Mouse (Mus musculus) right cerebral cortex, postnatal 25 days (tissue): ENCODE measurements around the gene Exd2.
A peak's percentile ranks its signal among the peaks of the same experiment; 100 is the strongest.

ENCODE experiments used
- DNase-seq: peaks from one replicate; pipeline ENCODE4 v3.0.0; 2022

The Exd2 gene

GRCm38 (mm10) chr12:80500506-80500905 lies 37.6 kb downstream of the Exd2 start:
- no peak for DNase-seq

GRCm38 (mm10) chr12:80504718-80505117 lies 41.8 kb downstream of the Exd2 start:
- no peak for DNase-seq

GRCm38 (mm10) chr12:80507041-80507745 lies 44.3 kb downstream of the Exd2 start:
- DNase-seq: no peak

- DNase-seq: no peak
Measured at GRCm38 (mm10) chr12:80517977-80518376, 55.1 kb downstream of the Exd2 start, which contains the start of gene Galnt16. Galnt16 (plus strand) TSS chr12:80518277.

GRCm38 (mm10) chr12:80518393-80518756 lies 55.5 kb downstream of the Exd2 start:
- peak; percentile 47 for DNase-seq

GRCm38 (mm10) chr12:80518757-80519620 lies 56.1 kb downstream of the Exd2 start:
- DNase-seq: peak; percentile 62

- peak; percentile 58 for DNase-seq
Measured at GRCm38 (mm10) chr12:80519621-80520332, 56.9 kb downstream of the Exd2 start.

- no peak for DNase-seq
Measured at GRCm38 (mm10) chr12:80522006-80522405, 59.1 kb downstream of the Exd2 start.

- DNase-seq: no peak
Measured at GRCm38 (mm10) chr12:80524276-80524921, 61.5 kb downstream of the Exd2 start.

GRCm38 (mm10) chr12:80525513-80525912 lies 62.6 kb downstream of the Exd2 start:
- DNase-seq: no peak

- DNase-seq: no peak
Measured at GRCm38 (mm10) chr12:80526511-80526910, 63.6 kb downstream of the Exd2 start.

- no peak for DNase-seq
Measured at GRCm38 (mm10) chr12:80527727-80528389, 65.0 kb downstream of the Exd2 start.

- DNase-seq: no peak
Measured at GRCm38 (mm10) chr12:80530052-80530451, 67.2 kb downstream of the Exd2 start.

- DNase-seq: no peak
Measured at GRCm38 (mm10) chr12:80530630-80531029, 67.7 kb downstream of the Exd2 start.

- DNase-seq: no peak
Measured at GRCm38 (mm10) chr12:80531585-80531984, 68.7 kb downstream of the Exd2 start.

- DNase-seq: no peak
Measured at GRCm38 (mm10) chr12:80533876-80534275, 71.0 kb downstream of the Exd2 start.

GRCm38 (mm10) chr12:80537313-80537712 lies 74.4 kb downstream of the Exd2 start:
- DNase-seq: no peak

- DNase-seq: no peak
Measured at GRCm38 (mm10) chr12:80538311-80538710, 75.4 kb downstream of the Exd2 start.

- DNase-seq: no peak
Measured at GRCm38 (mm10) chr12:80545310-80545709, 82.4 kb downstream of the Exd2 start.

- no peak for DNase-seq
Measured at GRCm38 (mm10) chr12:80549646-80550045, 86.8 kb downstream of the Exd2 start.
